Mouse (Mus musculus): ENCODE measurements around the gene Mb21d2. TPM values are rescaled to one million over a fixed set of nuclear protein-coding genes. Genes with fewer than 3 reads are reported as not detected.

Mb21d2 gene
- polyA plus RNA-seq, 2 experiments, result 9.9 to 11.8 TPM

DNA sequence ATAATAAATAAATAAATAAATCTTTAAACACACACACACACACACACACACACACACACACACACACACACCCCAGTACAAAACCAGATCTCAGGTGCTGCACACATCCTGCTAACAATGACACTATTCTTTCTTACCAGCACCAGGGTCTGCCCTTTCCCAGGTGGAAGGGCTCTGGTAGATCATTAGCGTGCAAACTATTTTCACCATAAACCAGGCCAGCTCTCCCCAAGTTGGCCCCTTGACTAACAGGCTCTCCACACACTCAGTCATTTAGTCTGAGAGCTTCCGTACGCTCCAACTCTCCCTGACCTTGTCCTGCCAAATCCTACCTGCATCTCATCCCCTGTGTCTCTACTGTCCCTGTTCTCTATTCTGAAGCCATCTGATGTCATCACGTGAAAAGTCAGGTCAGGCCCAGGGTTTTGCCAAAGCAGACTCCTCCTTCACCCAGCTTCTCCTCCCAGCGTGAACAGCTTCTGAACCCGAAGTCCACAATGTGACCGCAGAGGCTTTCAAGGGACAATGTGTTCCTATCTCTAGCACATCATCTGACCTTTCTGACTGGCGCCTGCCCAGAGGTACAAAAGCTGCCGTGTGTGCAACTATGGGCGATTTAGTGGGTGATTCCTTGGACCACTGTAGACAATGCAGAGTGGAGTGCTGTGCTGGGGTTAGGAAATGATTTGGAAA, 100.1 kb downstream of the Mb21d2 start:
- H3K4me3 ChIP-seq (replicated peaks; ENCODE audit: low read length), result no peak overlapping the region
- H3K27me3 ChIP-seq (ENCODE audit: control insufficient read depth, insufficient read depth, low read length), result no peaks in the 10 kb centered on the region
- ATAC-seq (ENCODE audit: low FRiP score, low read depth) (no peak), DNase-seq (ENCODE audit: low spot score) (no peak)
- H3K4me1 ChIP-seq (ENCODE audit: control insufficient read depth, insufficient read depth, low read length), result no peaks in the 10 kb centered on the region
- no peak overlapping the region for H3K4me2 ChIP-seq (replicated peaks; ENCODE audit: low read depth, low read length, severe bottlenecking)
- H3K27ac ChIP-seq (replicated peaks; ENCODE audit: low read depth, low read length), result no peak overlapping the region
- H3K9me3 ChIP-seq (ENCODE audit: control insufficient read depth, low read length), result no peaks in the 10 kb centered on the region
- H3K9ac ChIP-seq (ENCODE audit: low read depth, low read length, severe bottlenecking), result no peak overlapping the region
- 86% methylated on average over 10 of the region's 10 CpGs for WGBS
- H3K36me3 ChIP-seq (ENCODE audit: control insufficient read depth, insufficient read depth, low read length), result peaks cover 14% of the 10 kb centered on the region
- no peak for TF ChIP-seq POLR2A (IDR thresholded peaks at IDR 0.05; ENCODE audit: borderline replicate concordance, extremely low read depth, insufficient read depth, insufficient read length)

DNA sequence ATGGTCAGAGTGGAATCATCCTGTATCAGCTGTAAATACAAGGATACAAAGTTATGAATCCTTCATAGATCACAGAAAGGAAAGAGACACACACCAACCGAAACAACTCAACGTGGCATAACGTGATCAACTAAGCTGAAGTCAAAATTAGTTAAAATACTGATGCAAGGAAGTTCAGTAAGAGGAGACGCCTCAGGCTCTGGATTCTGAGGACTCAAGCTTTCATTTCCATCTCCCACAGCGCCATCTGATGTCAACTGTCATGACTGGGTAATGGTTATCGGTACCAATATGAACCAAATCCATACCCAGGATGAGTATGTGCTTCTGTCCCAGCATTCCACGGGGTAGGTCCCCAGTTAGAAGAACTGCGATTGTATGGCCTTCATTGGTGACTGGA, 104.7 kb downstream of the Mb21d2 start:
- H3K4me2 ChIP-seq (replicated peaks; ENCODE audit: low read depth, low read length, severe bottlenecking), result no peak overlapping the region
- peaks cover 14% of the 10 kb centered on the region for H3K36me3 ChIP-seq (ENCODE audit: control insufficient read depth, insufficient read depth, low read length)
- H3K27me3 ChIP-seq (ENCODE audit: control insufficient read depth, insufficient read depth, low read length), result no peaks in the 10 kb centered on the region
- H3K4me3 ChIP-seq (replicated peaks; ENCODE audit: low read length), result no peak overlapping the region
- H3K4me1 ChIP-seq (ENCODE audit: control insufficient read depth, insufficient read depth, low read length), result no peaks in the 10 kb centered on the region; the same call in 1 of the 2 replicates
- no peak overlapping the region for H3K27ac ChIP-seq (replicated peaks; ENCODE audit: low read depth, low read length)
- DNase-seq (ENCODE audit: low spot score) (no peak), ATAC-seq (ENCODE audit: low FRiP score, low read depth) (no peak)
- no peak overlapping the region for H3K9ac ChIP-seq (ENCODE audit: low read depth, low read length, severe bottlenecking)
- H3K9me3 ChIP-seq (ENCODE audit: control insufficient read depth, low read length), result no peaks in the 10 kb centered on the region
- TF ChIP-seq POLR2A (IDR thresholded peaks at IDR 0.05; ENCODE audit: borderline replicate concordance, extremely low read depth, insufficient read depth, insufficient read length), result no peak
- WGBS, result 94% methylated on average over 8 of the region's 8 CpGs

- no peak for ATAC-seq (ENCODE audit: low FRiP score, low read depth)
Observed at GRCm38 (mm10) chr16:28821774-28822173, 107.7 kb downstream of the Mb21d2 start.

DNA sequence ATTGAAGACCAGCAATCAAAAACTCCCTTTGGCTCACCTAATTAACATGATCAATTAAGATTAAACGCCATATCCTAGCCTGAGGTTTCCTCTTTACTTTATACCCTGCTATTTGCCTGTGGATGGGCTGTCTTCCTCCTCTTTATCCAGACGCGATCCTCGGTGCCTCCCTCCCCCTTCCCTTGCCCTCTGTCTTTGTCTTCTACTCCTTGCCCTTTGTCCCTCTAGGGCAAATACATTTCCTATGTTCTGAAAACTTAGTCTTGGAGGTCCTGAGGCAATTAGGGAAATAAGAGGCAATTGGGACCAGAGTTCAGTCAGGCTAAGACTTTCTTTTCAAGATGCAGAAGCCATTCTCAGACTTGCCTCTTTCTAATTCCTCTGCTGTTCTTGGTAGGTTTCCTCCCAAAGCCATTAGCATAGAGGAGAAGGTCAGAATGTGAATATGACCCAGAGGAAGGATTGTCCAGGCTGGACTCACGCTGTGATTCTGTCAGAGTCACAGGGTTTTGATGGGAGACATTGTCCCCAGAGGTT, 110.7 kb downstream of the Mb21d2 start:
- H3K9me3 ChIP-seq (ENCODE audit: control insufficient read depth, low read length), result no peaks in the 10 kb centered on the region
- H3K4me1 ChIP-seq (ENCODE audit: control insufficient read depth, insufficient read depth, low read length), result no peaks in the 10 kb centered on the region; the same call in 1 of the 2 replicates
- DNase-seq (ENCODE audit: low spot score), result no peak
- H3K4me3 ChIP-seq (replicated peaks; ENCODE audit: low read length), result no peak overlapping the region
- H3K4me2 ChIP-seq (replicated peaks; ENCODE audit: low read depth, low read length, severe bottlenecking), result no peak overlapping the region
- no peaks in the 10 kb centered on the region for H3K36me3 ChIP-seq (ENCODE audit: control insufficient read depth, insufficient read depth, low read length)
- no peaks in the 10 kb centered on the region for H3K27me3 ChIP-seq (ENCODE audit: control insufficient read depth, insufficient read depth, low read length)
- H3K9ac ChIP-seq (ENCODE audit: low read depth, low read length, severe bottlenecking), result no peak overlapping the region
- no peak overlapping the region for H3K27ac ChIP-seq (replicated peaks; ENCODE audit: low read depth, low read length)
- no peak for ATAC-seq (ENCODE audit: low FRiP score, low read depth)
- 56% methylated on average over 5 of the region's 5 CpGs for WGBS
- TF ChIP-seq POLR2A (IDR thresholded peaks at IDR 0.05; ENCODE audit: borderline replicate concordance, extremely low read depth, insufficient read depth, insufficient read length), result no peak

More at GRCm38 (mm10) chr16:28821774-28822173, 107.7 kb downstream of the Mb21d2 start:
- H3K4me3 ChIP-seq (replicated peaks; ENCODE audit: low read length), result no peak overlapping the region
- H3K27me3 ChIP-seq (ENCODE audit: control insufficient read depth, insufficient read depth, low read length), result no peaks in the 10 kb centered on the region
- H3K4me1 ChIP-seq (ENCODE audit: control insufficient read depth, insufficient read depth, low read length), result no peaks in the 10 kb centered on the region; the same call in 1 of the 2 replicates
- no peak overlapping the region for H3K27ac ChIP-seq (replicated peaks; ENCODE audit: low read depth, low read length)
- no peak overlapping the region for H3K4me2 ChIP-seq (replicated peaks; ENCODE audit: low read depth, low read length, severe bottlenecking)
- no peak for TF ChIP-seq POLR2A (IDR thresholded peaks at IDR 0.05; ENCODE audit: borderline replicate concordance, extremely low read depth, insufficient read depth, insufficient read length)
- no peak overlapping the region for H3K9ac ChIP-seq (ENCODE audit: low read depth, low read length, severe bottlenecking)
- no peaks in the 10 kb centered on the region; the same call in 1 of the 2 replicates for H3K36me3 ChIP-seq (ENCODE audit: control insufficient read depth, insufficient read depth, low read length)
- DNase-seq (ENCODE audit: low spot score), result no peak
- no peaks in the 10 kb centered on the region for H3K9me3 ChIP-seq (ENCODE audit: control insufficient read depth, low read length)
- WGBS, result 42% methylated on average over 6 of the region's 6 CpGs

DNA sequence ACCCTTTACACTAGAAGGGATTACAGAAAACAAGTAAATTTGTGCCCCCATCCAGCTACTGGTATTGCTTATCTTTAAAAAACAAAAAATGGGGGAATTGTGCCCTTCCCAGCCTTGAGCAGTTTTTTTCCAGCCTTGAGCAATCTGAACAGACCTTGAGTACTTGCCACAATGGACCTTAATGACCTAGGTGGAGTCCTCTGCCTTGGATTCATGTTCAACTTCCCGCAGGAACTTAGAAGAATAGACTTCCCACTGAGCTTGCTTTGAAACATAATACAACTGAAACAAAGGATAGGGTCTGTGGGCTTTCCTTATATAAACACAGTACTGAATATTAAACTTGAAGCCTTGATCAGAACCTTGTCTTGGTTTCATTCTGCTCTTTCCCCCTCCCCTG, 116.2 kb downstream of the Mb21d2 start:
- no peak overlapping the region for H3K9ac ChIP-seq (ENCODE audit: low read depth, low read length, severe bottlenecking)
- no peaks in the 10 kb centered on the region for H3K36me3 ChIP-seq (ENCODE audit: control insufficient read depth, insufficient read depth, low read length)
- no peak overlapping the region for H3K4me3 ChIP-seq (replicated peaks; ENCODE audit: low read length)
- ATAC-seq (ENCODE audit: low FRiP score, low read depth) (no peak), DNase-seq (ENCODE audit: low spot score) (no peak)
- WGBS, result 81% methylated on average over 1 of the region's 1 CpGs
- H3K9me3 ChIP-seq (ENCODE audit: control insufficient read depth, low read length), result peaks cover 7% of the 10 kb centered on the region; the same call in 1 of the 2 replicates
- no peak overlapping the region for H3K27ac ChIP-seq (replicated peaks; ENCODE audit: low read depth, low read length)
- TF ChIP-seq POLR2A (IDR thresholded peaks at IDR 0.05; ENCODE audit: borderline replicate concordance, extremely low read depth, insufficient read depth, insufficient read length), result no peak
- H3K4me2 ChIP-seq (replicated peaks; ENCODE audit: low read depth, low read length, severe bottlenecking), result no peak overlapping the region
- no peaks in the 10 kb centered on the region for H3K27me3 ChIP-seq (ENCODE audit: control insufficient read depth, insufficient read depth, low read length)
- no peaks in the 10 kb centered on the region for H3K4me1 ChIP-seq (ENCODE audit: control insufficient read depth, insufficient read depth, low read length)
